Mouse (Mus musculus) ES-E14 (cell line): Measurements from ENCODE around the gene Cd81. TPM values are rescaled to one million over a fixed set of nuclear protein-coding genes. Genes with fewer than 3 reads are reported as not detected.
A peak's percentile ranks its signal among the peaks of the same experiment; 100 is the strongest.

Experiments used
- DNase-seq: peaks from one replicate; pipeline ENCODE4 v3.0.0-alpha.2; 2013; ENCODE audit warnings: low read depth, low spot score
- H3K27ac ChIP-seq: 2 replicates; pipeline ENCODE4 v1.5.1; 2012; ENCODE audit warnings: low read depth, mild to moderate bottlenecking, low read length, moderate library complexity, mixed read lengths; ENCODE audit not compliant: poor library complexity, insufficient read depth, severe bottlenecking
- H3K36me3 ChIP-seq: 2 replicates; pipeline ENCODE4 v1.6.1; 2012; ENCODE audit warnings: mild to moderate bottlenecking, low read length, moderate library complexity, mixed read lengths; ENCODE audit not compliant: control insufficient read depth, poor library complexity, insufficient read depth, severe bottlenecking
- H3K4me1 ChIP-seq, 2 experiments: fragments of 150-350 bp in 1 of 2; sonication (generic) in 1 of 2; 2 replicates each; pipeline ENCODE4 v1.6.1; 2012; ENCODE audit warnings: low read length in 2 of 2, mild to moderate bottlenecking in 1 of 2, mixed read lengths in 1 of 2; ENCODE audit not compliant: control insufficient read depth in 2 of 2, insufficient read depth in 2 of 2, poor library complexity in 1 of 2
- H3K4me3 ChIP-seq, 2 experiments: fragments of 150-350 bp in 1 of 2; sonication (generic) in 1 of 2; 2 replicates each; pipeline ENCODE4 v1.5.1; 2012; ENCODE audit warnings: low read length in 2 of 2, low read depth in 1 of 2, mild to moderate bottlenecking in 1 of 2, mixed read lengths in 1 of 2; ENCODE audit not compliant: insufficient read depth in 1 of 2, poor library complexity in 1 of 2, severe bottlenecking in 1 of 2
- H3K9ac ChIP-seq: 2 replicates; pipeline ENCODE4 v1.6.1; 2012; ENCODE audit warnings: low read depth, mild to moderate bottlenecking, low read length, mixed read lengths; ENCODE audit not compliant: poor library complexity, insufficient read depth, severe bottlenecking
- H3K9me3 ChIP-seq: fragments of 150-350 bp; sonication (generic); 2 replicates; pipeline ENCODE4 v1.6.1; 2012; ENCODE audit warnings: low read depth, mild to moderate bottlenecking, low read length; ENCODE audit not compliant: control insufficient read depth, insufficient read depth
- CHD2 ChIP-seq: IDR thresholded peaks from 2 replicates; pipeline ENCODE4 v1.6.1; 2014; ENCODE audit warnings: mild to moderate bottlenecking, low read depth, low read length, inconsistent platforms
- HCFC1 ChIP-seq: IDR thresholded peaks from 2 replicates; pipeline ENCODE4 v1.6.1; 2012; ENCODE audit warnings: low read length, inconsistent platforms, borderline replicate concordance; ENCODE audit not compliant: insufficient read depth
- MAFK ChIP-seq: IDR thresholded peaks from 2 replicates; pipeline ENCODE4 v1.6.1; 2014; ENCODE audit warnings: mild to moderate bottlenecking, low read depth, low read length, inconsistent platforms; ENCODE audit not compliant: insufficient read depth
- ZC3H11A ChIP-seq: IDR thresholded peaks from 2 replicates; pipeline ENCODE4 v1.6.1; 2012; ENCODE audit warnings: low read depth, mild to moderate bottlenecking, inconsistent platforms, low read length, borderline replicate concordance
- ZNF384 ChIP-seq: IDR thresholded peaks from 2 replicates; pipeline ENCODE4 v1.6.1; 2012; ENCODE audit warnings: low read depth, low read length, inconsistent platforms
- in situ Hi-C, 2 experiments: fragments of 600-800 bp; cut with MboI; formaldehyde crosslinking; loops; one replicate each; pipeline ENCODE4 v1.15.1; 2025; ENCODE audit warnings: low sequenced_read_pairs in 2 of 2, inconsistent platforms in 1 of 2; ENCODE audit not compliant: unreplicated experiment in 2 of 2
- total RNA-seq: library from RNA; depleted of rRNA; stranded (reverse); fragments of 300-350 nt; gene quantifications from 2 replicates; pipeline ENCODE4 v1.2.3, GENCODE M21; 2012

Gene Cd81
- total RNA-seq, 1 experiment, result 403 TPM

- no peaks in the 10 kb centered on the region for H3K9me3 ChIP-seq
- H3K9ac ChIP-seq, result no peak overlapping the region
- TF ChIP-seq MAFK (no peak), CHD2 (no peak), HCFC1 (no peak), ZNF384 (no peak), ZC3H11A (no peak)
- peak overlapping the region; percentile 56 for H3K27ac ChIP-seq
- peaks cover 7 to 45% of the 10 kb centered on the region in 2 experiments; a peak in 3 of 4 replicates for H3K4me1 ChIP-seq
- in situ Hi-C loops, result no loop called here
- no peaks in the 10 kb centered on the region for H3K36me3 ChIP-seq
- DNase-seq, result no peak
- no peak overlapping the region for H3K4me3 ChIP-seq
Measured at GRCm38 (mm10) chr7:143014862-143015659, 37.5 kb upstream of the Cd81 start.

- peak overlapping the region; percentile 56 for H3K27ac ChIP-seq
- no peak for DNase-seq
- no peaks in the 10 kb centered on the region for H3K36me3 ChIP-seq
- no peak overlapping the region; the same call in 1 of the 2 replicates for H3K9ac ChIP-seq
- in situ Hi-C loops, result no loop called here
- no peaks in the 10 kb centered on the region for H3K9me3 ChIP-seq
- TF ChIP-seq ZNF384, result no peak
- no peak for TF ChIP-seq ZC3H11A
- no peak for TF ChIP-seq MAFK
- 0 out of 2 replicates have a peak, but pooled peaks have one; percentile 11 for TF ChIP-seq CHD2
- no peak for TF ChIP-seq HCFC1
- peaks cover 7 to 41% of the 10 kb centered on the region in 2 experiments; a peak in 3 of 4 replicates for H3K4me1 ChIP-seq
- no peak overlapping the region for H3K4me3 ChIP-seq
Measured at GRCm38 (mm10) chr7:143015755-143016423, 36.6 kb upstream of the Cd81 start.

- TF ChIP-seq ZNF384 (no peak), CHD2 (no peak), HCFC1 (no peak), MAFK (no peak), ZC3H11A (no peak)
- H3K27ac ChIP-seq, result peak overlapping the region; percentile 56; the same call in 1 of the 2 replicates
Measured at GRCm38 (mm10) chr7:143016424-143017142, 36.0 kb upstream of the Cd81 start.

GRCm38 (mm10) chr7:143017181-143017580 is 35.4 kb upstream of the Cd81 start:
- H3K9me3 ChIP-seq, result no peaks in the 10 kb centered on the region
- TF ChIP-seq ZNF384 (no peak), ZC3H11A (no peak), HCFC1 (no peak), MAFK (no peak), CHD2 (no peak)
- H3K9ac ChIP-seq, result no peak overlapping the region
- no peak for DNase-seq
- peaks cover 3 to 32% of the 10 kb centered on the region in 2 experiments; a peak in 2 of 4 replicates for H3K4me1 ChIP-seq
- 0 out of 2 replicates have a peak overlapping the region, but pooled peaks have one; percentile 24 for H3K27ac ChIP-seq
- H3K36me3 ChIP-seq, result no peaks in the 10 kb centered on the region
- in situ Hi-C loops, result no loop called here
- no peak overlapping the region for H3K4me3 ChIP-seq

More at GRCm38 (mm10) chr7:143016424-143017142, 36.0 kb upstream of the Cd81 start:
- in situ Hi-C loops, result no loop called here
- no peak overlapping the region; the same call in 1 of the 2 replicates for H3K9ac ChIP-seq
- H3K4me1 ChIP-seq, result peaks cover 3 to 37% of the 10 kb centered on the region in 2 experiments; a peak in 3 of 4 replicates
- no peak overlapping the region for H3K4me3 ChIP-seq
- no peaks in the 10 kb centered on the region for H3K36me3 ChIP-seq
- DNase-seq, result no peak
- no peaks in the 10 kb centered on the region for H3K9me3 ChIP-seq
